Mouse (Mus musculus) erythroblast, embryonic 14.5 days (primary cell): ENCODE data around the gene Stard10. TPM values are rescaled to one million over a fixed set of nuclear protein-coding genes. Genes with fewer than 3 reads are reported as not detected.
A peak's percentile ranks its signal among the peaks of the same experiment; 100 is the strongest.

Experiments
- H3K27me3 ChIP-seq: 2 replicates; pipeline ENCODE4 v1.6.1; 2012; ENCODE audit warnings: inconsistent platforms; ENCODE audit not compliant: control insufficient read depth
- H3K36me3 ChIP-seq: 2 replicates; pipeline ENCODE4 v1.6.1; 2012; ENCODE audit warnings: mild to moderate bottlenecking, inconsistent platforms; ENCODE audit not compliant: control insufficient read depth
- H3K4me1 ChIP-seq: 2 replicates; pipeline ENCODE4 v1.6.1; 2012; ENCODE audit warnings: inconsistent platforms; ENCODE audit not compliant: control insufficient read depth
- H3K4me3 ChIP-seq: replicated peaks from 2 replicates; pipeline ENCODE3; 2012; ENCODE audit warnings: moderate library complexity, mild to moderate bottlenecking, inconsistent platforms
- H3K9me3 ChIP-seq: 2 replicates; pipeline ENCODE4 v1.6.1; 2012; ENCODE audit warnings: low read length, inconsistent platforms, mixed read lengths; ENCODE audit not compliant: control insufficient read depth
- GATA1 ChIP-seq: IDR thresholded peaks from 2 replicates; pipeline ENCODE4 v1.6.1; 2012; ENCODE audit warnings: low read length, inconsistent platforms, mixed read lengths
- TAL1 ChIP-seq: IDR thresholded peaks from 3 replicates; pipeline ENCODE4 v1.6.1; 2012; ENCODE audit warnings: low read length, inconsistent platforms, mixed read lengths
- polyA plus RNA-seq: library from polyadenylated mRNA; stranded (reverse); fragments of >175 nt; gene quantifications from 2 replicates; pipeline ENCODE4 v1.2.3, GENCODE M21; 2012

Gene Stard10
- polyA plus RNA-seq, 1 experiment = 63.0 TPM

GRCm38 (mm10) chr7:101373082-101373481 is 56.2 kb downstream of the Stard10 start:
- TF ChIP-seq GATA1 (no peak), TAL1 (no peak)
- no peak overlapping the region for H3K4me3 ChIP-seq
- peaks cover 8% of the 10 kb centered on the region for H3K36me3 ChIP-seq
- no peaks in the 10 kb centered on the region for H3K27me3 ChIP-seq
- peaks cover 6% of the 10 kb centered on the region for H3K4me1 ChIP-seq
- peaks cover 2% of the 10 kb centered on the region for H3K9me3 ChIP-seq

- no peaks in the 10 kb centered on the region for H3K27me3 ChIP-seq
- H3K4me1 ChIP-seq = peaks cover 6% of the 10 kb centered on the region
- peaks cover 2% of the 10 kb centered on the region for H3K9me3 ChIP-seq
- TF ChIP-seq GATA1 = no peak
- no peak for TF ChIP-seq TAL1
- H3K36me3 ChIP-seq = peaks cover 8% of the 10 kb centered on the region
- H3K4me3 ChIP-seq = no peak overlapping the region
Measured at GRCm38 (mm10) chr7:101374155-101374554, 57.3 kb downstream of the Stard10 start.

- no peaks in the 10 kb centered on the region for H3K27me3 ChIP-seq
- peaks cover 8% of the 10 kb centered on the region for H3K36me3 ChIP-seq
- no peaks in the 10 kb centered on the region for H3K9me3 ChIP-seq
- H3K4me1 ChIP-seq = peaks cover 8% of the 10 kb centered on the region
- H3K4me3 ChIP-seq = no peak overlapping the region
- no peak for TF ChIP-seq TAL1
- TF ChIP-seq GATA1 = no peak
Measured at GRCm38 (mm10) chr7:101376701-101377340, 59.9 kb downstream of the Stard10 start.

- TF ChIP-seq GATA1 (no peak), TAL1 (no peak)
- peaks cover 8% of the 10 kb centered on the region for H3K4me1 ChIP-seq
- peaks cover 8% of the 10 kb centered on the region for H3K36me3 ChIP-seq
Measured at GRCm38 (mm10) chr7:101377741-101378262, 60.9 kb downstream of the Stard10 start.

GRCm38 (mm10) chr7:101378285-101378684 is 61.4 kb downstream of the Stard10 start:
- Histone ChIP-seq H3K36me3 (peaks cover 3% of the 10 kb centered on the region), H3K27me3 (no peaks in the 10 kb centered on the region), H3K4me3 (no peak overlapping the region), H3K9me3 (no peaks in the 10 kb centered on the region), H3K4me1 (peaks cover 8% of the 10 kb centered on the region)
- no peak for TF ChIP-seq GATA1
- no peak for TF ChIP-seq TAL1

More at GRCm38 (mm10) chr7:101377741-101378262, 60.9 kb downstream of the Stard10 start:
- H3K9me3 ChIP-seq = no peaks in the 10 kb centered on the region
- H3K4me3 ChIP-seq = peak overlapping the region; percentile 29
- H3K27me3 ChIP-seq = no peaks in the 10 kb centered on the region

- peaks cover 8% of the 10 kb centered on the region for H3K4me1 ChIP-seq
- H3K36me3 ChIP-seq = peaks cover 2% of the 10 kb centered on the region; the same call in 1 of the 2 replicates
- no peak overlapping the region for H3K4me3 ChIP-seq
- TF ChIP-seq GATA1 (no peak), TAL1 (no peak)
- H3K9me3 ChIP-seq = no peaks in the 10 kb centered on the region
- no peaks in the 10 kb centered on the region for H3K27me3 ChIP-seq
Measured at GRCm38 (mm10) chr7:101378796-101379465, 62.0 kb downstream of the Stard10 start.

- TF ChIP-seq GATA1 (no peak), TAL1 (no peak)
- Histone ChIP-seq H3K4me1 (peaks cover 10% of the 10 kb centered on the region), H3K9me3 (no peaks in the 10 kb centered on the region), H3K27me3 (no peaks in the 10 kb centered on the region), H3K36me3 (peaks cover 2% of the 10 kb centered on the region; the same call in 1 of the 2 replicates), H3K4me3 (no peak overlapping the region)
Measured at GRCm38 (mm10) chr7:101379732-101380131, 62.8 kb downstream of the Stard10 start.

- no peak overlapping the region for H3K4me3 ChIP-seq
- no peak for TF ChIP-seq TAL1
- peaks cover 25% of the 10 kb centered on the region for H3K4me1 ChIP-seq
- H3K27me3 ChIP-seq = no peaks in the 10 kb centered on the region
- H3K36me3 ChIP-seq = peaks cover 5% of the 10 kb centered on the region
- no peaks in the 10 kb centered on the region for H3K9me3 ChIP-seq
Measured at GRCm38 (mm10) chr7:101381512-101381911, 64.6 kb downstream of the Stard10 start.

- H3K4me1 ChIP-seq = peaks cover 25% of the 10 kb centered on the region
- no peak overlapping the region for H3K4me3 ChIP-seq
- TF ChIP-seq TAL1 (no peak), GATA1 (no peak)
Measured at GRCm38 (mm10) chr7:101382378-101382777, 65.5 kb downstream of the Stard10 start.

More at GRCm38 (mm10) chr7:101382378-101382777, 65.5 kb downstream of the Stard10 start:
- Histone ChIP-seq H3K9me3 (no peaks in the 10 kb centered on the region), H3K36me3 (peaks cover 5% of the 10 kb centered on the region), H3K27me3 (no peaks in the 10 kb centered on the region)
